In genomic region chr17:49942674-49943073, GRCm38 (mm10) we compare ENCODE assay signal across 8 mouse cellular contexts.
DNase-seq lines count a peak whose midpoint lies in the region; ATAC-seq lines count a peak whose summit lies in the region.

No protein-coding gene starts in this region.

- no peaks in the 10 kb centered on the region for H3K36me3 ChIP-seq in limb, embryonic 11.5 days (ENCODE audit: control insufficient read depth, insufficient read depth, low read length)

- H3K4me2 ChIP-seq in limb, embryonic 11.5 days (ENCODE audit: low read depth, severe bottlenecking) = no peak overlapping the region

- H3K9ac ChIP-seq in limb, embryonic 11.5 days (ENCODE audit: low read length) = no peak overlapping the region

- H3K27ac ChIP-seq in limb, embryonic 11.5 days (replicated peaks; ENCODE audit: low read depth, low read length) = no peak overlapping the region

- 62% methylated on average over 6 of the region's 6 CpGs for WGBS in limb, embryonic 11.5 days

- H3K9me3 ChIP-seq in limb, embryonic 11.5 days (ENCODE audit: control insufficient read depth, low read length) = no peaks in the 10 kb centered on the region

- no peaks in the 10 kb centered on the region for H3K4me1 ChIP-seq in limb, embryonic 11.5 days (ENCODE audit: control insufficient read depth, insufficient read depth, low read length)

- peak; percentile 86 for DNase-seq in heart, adult 11 months
- no peak for DNase-seq in heart, postnatal 36 days
- peak; percentile 7 for DNase-seq in urinary bladder, postnatal 14 days (ENCODE audit: low spot score)
- DNase-seq in urinary bladder, adult 2 months (ENCODE audit: low spot score) = no peak
- DNase-seq in limb, embryonic 11.5 days (ENCODE audit: low spot score) = peak; percentile 55
- DNase-seq in layer of hippocampus, adult 11-12 months (ENCODE audit: low spot score) = no peak
- DNase-seq in gastrocnemius, postnatal 14 days = no peak
- DNase-seq in layer of hippocampus, postnatal 10 days (ENCODE audit: low spot score in 2 of 2) = no peak

- intact Hi-C loops in heart, postnatal 36 days (cut with DNase I) = no loop called here
- intact Hi-C loops in gastrocnemius, postnatal 14 days (cut with DNase I; ENCODE audit: low total_unique reads) = no loop called here

- no peaks in the 10 kb centered on the region for H3K27me3 ChIP-seq in limb, embryonic 11.5 days (ENCODE audit: control insufficient read depth, insufficient read depth, low read length)

- no peak overlapping the region for H3K4me3 ChIP-seq in limb, embryonic 11.5 days (ENCODE audit: low read depth, low read length)

- no peak for ATAC-seq in limb, embryonic 11.5 days (ENCODE audit: insufficient number of reproducible peaks, low FRiP score, low TSS enrichment, low read depth)

Comparison
In these comparisons a context has a peak if more than half of its experiments do, and no peak if none do; other contexts are left out.
1. DNase-seq: peak in heart, adult 11 months (single experiment), urinary bladder, postnatal 14 days (single experiment) and limb, embryonic 11.5 days (single experiment); none in heart, postnatal 36 days (0 of 2), urinary bladder, adult 2 months (single experiment), layer of hippocampus, adult 11-12 months (single experiment), gastrocnemius, postnatal 14 days (single experiment) and layer of hippocampus, postnatal 10 days (0 of 2).